Mouse (Mus musculus) CH12.LX (cell line): ENCODE results near the gene Cpb1. TPM values are rescaled to one million over a fixed set of nuclear protein-coding genes. Genes with fewer than 3 reads are reported as not detected.

Experiments used
- DNase-seq: peaks from one replicate; pipeline ENCODE4 v3.0.0-alpha.2; 2013; ENCODE audit errors: extremely low read depth
- H3K27ac ChIP-seq: 2 replicates; pipeline ENCODE4 v1.5.1; 2012; ENCODE audit warnings: low read depth, mild to moderate bottlenecking, control low read depth, moderate library complexity; ENCODE audit not compliant: insufficient read depth
- H3K27me3 ChIP-seq: replicated peaks from 2 replicates; pipeline ENCODE3; 2012; ENCODE audit warnings: inconsistent platforms
- H3K36me3 ChIP-seq, 2 experiments: replicated peaks in 1 of 2; 2 replicates each; pipeline versions ENCODE3 to v1.6.1; 2012; ENCODE audit warnings: inconsistent platforms in 1 of 2, low read length in 1 of 2, mild to moderate bottlenecking in 1 of 2, mixed read lengths in 1 of 2, moderate library complexity in 1 of 2; ENCODE audit not compliant: control insufficient read depth in 1 of 2, insufficient read depth in 1 of 2
- H3K4me1 ChIP-seq, 2 experiments: 2 replicates each; pipeline ENCODE4 v1.6.1; 2012; ENCODE audit warnings: inconsistent platforms in 1 of 2, moderate library complexity in 1 of 2; ENCODE audit not compliant: insufficient read depth in 2 of 2, control insufficient read depth in 1 of 2
- H3K4me2 ChIP-seq: 2 replicates; pipeline ENCODE4 v1.6.1; 2012; ENCODE audit warnings: low read depth, mild to moderate bottlenecking, control low read depth; ENCODE audit not compliant: poor library complexity, insufficient read depth, severe bottlenecking
- H3K4me3 ChIP-seq, 3 experiments: fragments of 150-350 bp in 1 of 3; sonication (generic) in 1 of 3; replicated peaks in 1 of 3; 2 replicates each; pipeline versions ENCODE3 to v1.5.1; 2011 to 2012; ENCODE audit warnings: low read depth in 2 of 3, low read length in 2 of 3, mild to moderate bottlenecking in 2 of 3, moderate library complexity in 2 of 3, control low read depth in 1 of 3, improper control_type of control experiment in 1 of 3, inconsistent platforms in 1 of 3, mixed read lengths in 1 of 3; ENCODE audit not compliant: poor library complexity in 1 of 3
- H3K79me2 ChIP-seq: replicated peaks from 2 replicates; pipeline ENCODE4 v1.6.1; 2012; ENCODE audit warnings: mild to moderate bottlenecking, moderate library complexity; ENCODE audit not compliant: control insufficient read depth, poor library complexity, insufficient read depth, severe bottlenecking; ENCODE audit errors: extremely low read depth
- H3K9ac ChIP-seq: 2 replicates; pipeline ENCODE4 v1.6.1; 2012; ENCODE audit warnings: low read depth, mild to moderate bottlenecking, control low read depth, moderate library complexity; ENCODE audit not compliant: insufficient read depth
- H3K9me3 ChIP-seq: replicated peaks from 2 replicates; pipeline ENCODE3; 2012; ENCODE audit warnings: low read length, inconsistent platforms, mixed read lengths
- CHD2 ChIP-seq: IDR thresholded peaks from 2 replicates; pipeline ENCODE4 v1.6.1; 2011; ENCODE audit warnings: low read length, improper control_type of control experiment
- CTCF ChIP-seq, 2 experiments: IDR thresholded peaks in 1 of 2; conservative IDR thresholded peaks in 1 of 2; 2 replicates each; pipeline ENCODE4 v1.5.1; 2011 to 2012; ENCODE audit warnings: low read depth in 2 of 2, low read length in 2 of 2, improper control_type of control experiment in 1 of 2, inconsistent platforms in 1 of 2, mild to moderate bottlenecking in 1 of 2, moderate library complexity in 1 of 2
- EP300 ChIP-seq: IDR thresholded peaks from 2 replicates; pipeline ENCODE4 v1.6.1; 2011; ENCODE audit warnings: low read length, improper control_type of control experiment
- ETS1 ChIP-seq: conservative IDR thresholded peaks from 2 replicates; pipeline ENCODE4 v1.6.1; 2012; ENCODE audit warnings: low read depth, mild to moderate bottlenecking, inconsistent platforms, low read length, improper control_type of control experiment, moderate library complexity
- GABPA ChIP-seq: IDR thresholded peaks from 2 replicates; pipeline ENCODE4 v1.6.1; 2012; ENCODE audit warnings: low read depth, low read length, improper control_type of control experiment, inconsistent platforms; ENCODE audit not compliant: insufficient replicate concordance
- HCFC1 ChIP-seq: IDR thresholded peaks from 2 replicates; pipeline ENCODE4 v1.6.1; 2012; ENCODE audit warnings: low read depth, mild to moderate bottlenecking, inconsistent platforms, low read length, improper control_type of control experiment
- IRF4 ChIP-seq: IDR thresholded peaks from 2 replicates; pipeline ENCODE4 v1.6.1; 2014; ENCODE audit warnings: low read depth, mild to moderate bottlenecking, inconsistent platforms, low read length, improper control_type of control experiment
- JUND ChIP-seq: conservative IDR thresholded peaks from 2 replicates; pipeline ENCODE4 v1.6.1; 2011; ENCODE audit warnings: low read depth, low read length, improper control_type of control experiment
- KAT2A ChIP-seq: IDR thresholded peaks from 2 replicates; pipeline ENCODE4 v1.6.1; 2012; ENCODE audit warnings: low read length, improper control_type of control experiment, inconsistent platforms; ENCODE audit not compliant: insufficient replicate concordance
- MAFK ChIP-seq: IDR thresholded peaks from 2 replicates; pipeline ENCODE4 v1.6.1; 2011; ENCODE audit warnings: low read length, improper control_type of control experiment; ENCODE audit not compliant: insufficient replicate concordance
- MAZ ChIP-seq: IDR thresholded peaks from 2 replicates; pipeline ENCODE4 v1.6.1; 2012; ENCODE audit warnings: low read depth, mild to moderate bottlenecking, inconsistent platforms, low read length, improper control_type of control experiment, moderate library complexity
- MYC ChIP-seq: IDR thresholded peaks from 2 replicates; pipeline ENCODE4 v1.6.1; 2011; ENCODE audit warnings: low read depth, mild to moderate bottlenecking, improper control_type of control experiment, low read length
- PAX5 ChIP-seq: IDR thresholded peaks from 2 replicates; pipeline ENCODE4 v1.6.1; 2012; ENCODE audit warnings: low read length, inconsistent platforms, mixed read lengths
- POLR2A ChIP-seq: IDR thresholded peaks from 2 replicates; pipeline ENCODE4 v1.6.1; 2011; ENCODE audit warnings: low read depth, mild to moderate bottlenecking, improper control_type of control experiment, low read length
- POLR2AphosphoS2 ChIP-seq: IDR thresholded peaks from 2 replicates; pipeline ENCODE4 v1.6.1; 2011; ENCODE audit warnings: low read depth, low read length, improper control_type of control experiment
- RAD21 ChIP-seq: IDR thresholded peaks from 2 replicates; pipeline ENCODE4 v1.6.1; 2011; ENCODE audit warnings: low read depth, mild to moderate bottlenecking, low read length, improper control_type of control experiment, moderate library complexity
- SIN3A ChIP-seq: IDR thresholded peaks from 2 replicates; pipeline ENCODE4 v1.6.1; 2012; ENCODE audit warnings: low read length, improper control_type of control experiment, inconsistent platforms
- SMC3 ChIP-seq: IDR thresholded peaks from 2 replicates; pipeline ENCODE4 v1.6.1; 2011; ENCODE audit warnings: low read depth, low read length, improper control_type of control experiment
- TBP ChIP-seq: conservative IDR thresholded peaks from 2 replicates; pipeline ENCODE4 v1.6.1; 2011; ENCODE audit warnings: low read depth, low read length, improper control_type of control experiment
- USF1 ChIP-seq: IDR thresholded peaks from 2 replicates; pipeline ENCODE4 v1.6.1; 2014; ENCODE audit warnings: low read depth, mild to moderate bottlenecking, inconsistent platforms, low read length, improper control_type of control experiment
- ZC3H11A ChIP-seq: IDR thresholded peaks from 2 replicates; pipeline ENCODE4 v1.6.1; 2012; ENCODE audit warnings: low read depth, mild to moderate bottlenecking, inconsistent platforms, low read length, improper control_type of control experiment
- ZKSCAN1 ChIP-seq: IDR thresholded peaks from 2 replicates; pipeline ENCODE4 v1.6.1; 2012; ENCODE audit warnings: low read depth, inconsistent platforms, low read length, improper control_type of control experiment, borderline replicate concordance
- ZMIZ1 ChIP-seq: IDR thresholded peaks from 2 replicates; pipeline ENCODE4 v1.6.1; 2012; ENCODE audit warnings: low read depth, mild to moderate bottlenecking, inconsistent platforms, low read length, improper control_type of control experiment
- dilution Hi-C: fragments of 300-500 bp; cut with MboI; formaldehyde crosslinking; loops from 2 replicates; pipeline ENCODE4 v1.14.3; 2020; ENCODE audit warnings: low sequenced_read_pairs; ENCODE audit not compliant: extremely low pct_unique_long_range_greater_than_20kb, extremely low pct_ligation_motif_present
- in situ Hi-C: fragments of 300-500 bp; cut with MboI; formaldehyde crosslinking; loops from 3 replicates; pipeline ENCODE4 v1.14.3; 2019; ENCODE audit warnings: low sequenced_read_pairs, low pct_ligation_motif_present, low pct_unique_long_range_greater_than_20kb, mixed read lengths
- polyA plus RNA-seq: library from polyadenylated mRNA; unstranded; fragments of >175 nt; gene quantifications from 2 replicates; pipeline ENCODE4 v1.2.1, GENCODE M21; 2012; ENCODE audit warnings: low read depth; ENCODE audit not compliant: insufficient read length
- total RNA-seq, 2 experiments: library from RNA; depleted of rRNA; stranded (reverse); fragments of 300-350 nt in 1 of 2; fragments of >200 nt in 1 of 2; gene quantifications; 2 replicates each; pipeline ENCODE4 v1.2.3; 2012 to 2014

Cpb1 gene
- total and polyA plus RNA-seq, 3 experiments, result not detected

DNA sequence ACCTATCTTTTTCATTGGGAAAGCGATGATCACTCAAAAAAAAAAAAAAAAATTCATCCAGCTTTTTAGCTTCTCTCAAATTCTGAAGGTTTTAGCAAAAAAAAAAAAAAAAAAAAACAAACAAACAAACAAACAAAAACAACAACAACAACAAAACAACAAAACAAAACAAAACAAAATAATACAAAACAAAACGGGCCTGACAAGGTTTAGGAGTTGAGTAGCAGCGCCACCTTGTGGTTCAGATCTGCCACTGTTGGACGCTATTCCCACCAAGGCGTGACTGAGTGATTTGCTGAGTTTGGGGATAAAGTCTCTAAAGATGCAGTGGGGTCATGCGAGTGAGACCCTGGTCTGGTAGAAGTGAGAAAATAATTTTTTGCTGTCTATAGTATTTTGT lies 76.7 kb downstream of the Cpb1 start:
- H3K4me2 ChIP-seq, result no peak overlapping the region
- H3K9ac ChIP-seq, result no peak overlapping the region
- no peak overlapping the region for H3K27ac ChIP-seq
- no peaks in the 10 kb centered on the region for H3K79me2 ChIP-seq
- H3K27me3 ChIP-seq, result no peaks in the 10 kb centered on the region
- dilution Hi-C loops (no loop called here), in situ Hi-C loops (loop anchor here (10.0 kb wide), 1 partner anchor 304 kb away; no protein-coding TSS in a partner anchor)
- no peak overlapping the region for H3K4me3 ChIP-seq
- H3K9me3 ChIP-seq, result no peaks in the 10 kb centered on the region
- no peaks in the 10 kb centered on the region for H3K36me3 ChIP-seq
- H3K4me1 ChIP-seq, result no peaks in the 10 kb centered on the region
- DNase-seq, result peak; percentile 53
- no peak for TF ChIP-seq GABPA
- no peak for TF ChIP-seq POLR2AphosphoS2
- TF ChIP-seq POLR2A, result no peak
- TF ChIP-seq MAFK, result no peak
- TF ChIP-seq ZC3H11A, result no peak
- peak; percentile 58 for TF ChIP-seq SMC3
- no peak for TF ChIP-seq MYC
- no peak for TF ChIP-seq SIN3A
- TF ChIP-seq KAT2A, result no peak
- peak; percentile 71 for TF ChIP-seq RAD21
- no peak for TF ChIP-seq PAX5
- no peak for TF ChIP-seq ZKSCAN1
- no peak for TF ChIP-seq CHD2
- TF ChIP-seq IRF4, result no peak
- TF ChIP-seq USF1, result no peak
- TF ChIP-seq MAZ, result no peak
- no peak for TF ChIP-seq JUND
- TF ChIP-seq ETS1, result no peak
- no peak for TF ChIP-seq TBP
- peak; percentile 57 to 73 for TF ChIP-seq CTCF (conservative IDR thresholded peaks at IDR 0.05 in 1 of 2, IDR thresholded peaks at IDR 0.05 in 1 of 2; ENCODE audit: low read depth in 2 of 2, low read length in 2 of 2)
- no peak for TF ChIP-seq HCFC1
- no peak for TF ChIP-seq ZMIZ1
- TF ChIP-seq EP300, result no peak

Other genes starting within 250 kb of the Cpb1 start
- 17.4 and 18.2 TPM in 2 replicates for gene Hps3, start 240.4 kb downstream of the Cpb1 start, total RNA-seq (2012; rRNA removed)
- 37.3 and 40.7 TPM in 2 replicates for gene Hps3, start 240.4 kb downstream of the Cpb1 start, total RNA-seq (2014; rRNA removed)
- gene Hps3, start 240.4 kb downstream of the Cpb1 start, polyA plus RNA-seq, result 27.2 and 31.8 TPM in 2 replicates
- 18.9 and 20.6 TPM in 2 replicates for gene Hltf, start 217.9 kb downstream of the Cpb1 start, total RNA-seq (2012; rRNA removed)
- gene Hltf, start 217.9 kb downstream of the Cpb1 start, total RNA-seq (2014; rRNA removed), result 37.1 and 45.4 TPM in 2 replicates
- 19.4 and 20.2 TPM in 2 replicates for gene Hltf, start 217.9 kb downstream of the Cpb1 start, polyA plus RNA-seq
- gene Gyg, start 120.4 kb downstream of the Cpb1 start, total RNA-seq (2012; rRNA removed), result 18.0 and 22.7 TPM in 2 replicates
- 24.2 and 26.2 TPM in 2 replicates for gene Gyg, start 120.4 kb downstream of the Cpb1 start, total RNA-seq (2014; rRNA removed)
- 15.7 and 19.6 TPM in 2 replicates for gene Gyg, start 120.4 kb downstream of the Cpb1 start, polyA plus RNA-seq
- not detected in 2 replicates for gene Cpa3, start 33.6 kb downstream of the Cpb1 start, total RNA-seq (2012; rRNA removed)
- gene Cpa3, start 33.6 kb downstream of the Cpb1 start, total RNA-seq (2014; rRNA removed), result not detected in 2 replicates
- not detected in 2 replicates for gene Cpa3, start 33.6 kb downstream of the Cpb1 start, polyA plus RNA-seq
- gene Agtr1b, start 91.4 kb upstream of the Cpb1 start, total RNA-seq (2012; rRNA removed), result not detected in 2 replicates
- not detected in 2 replicates for gene Agtr1b, start 91.4 kb upstream of the Cpb1 start, total RNA-seq (2014; rRNA removed)
- gene Agtr1b, start 91.4 kb upstream of the Cpb1 start, polyA plus RNA-seq, result not detected in 2 replicates